Comparison of ENCODE assay signal across 8 mouse cellular contexts in genomic region chr7:70633577-70633976, GRCm38 (mm10).
DNase-seq lines count a peak whose midpoint lies in the region; ATAC-seq lines count a peak whose summit lies in the region.

No protein-coding gene starts in this region.

- H3K4me2 ChIP-seq in hindbrain, embryonic 11.5 days (replicated peaks; ENCODE audit: low read depth, low read length) = no peak overlapping the region
- no peak overlapping the region for H3K4me2 ChIP-seq in hindbrain, embryonic 12.5 days (replicated peaks)
- H3K4me2 ChIP-seq in limb, embryonic 15.5 days = 0 out of 2 replicates have a peak overlapping the region, but pooled peaks have one; percentile 5
- H3K4me2 ChIP-seq in liver, embryonic 11.5 days = no peak overlapping the region

- H3K9me3 ChIP-seq in hindbrain, embryonic 11.5 days (ENCODE audit: control insufficient read depth, low read length) = no peaks in the 10 kb centered on the region
- H3K9me3 ChIP-seq in hindbrain, embryonic 12.5 days (replicated peaks) = no peaks in the 10 kb centered on the region
- H3K9me3 ChIP-seq in embryonic facial prominence, embryonic 10.5 days = no peaks in the 10 kb centered on the region
- no peaks in the 10 kb centered on the region for H3K9me3 ChIP-seq in limb, embryonic 15.5 days
- no peaks in the 10 kb centered on the region for H3K9me3 ChIP-seq in liver, embryonic 11.5 days (ENCODE audit: control insufficient read depth, low read length)

- DNase-seq in hindbrain, embryonic 11.5 days (ENCODE audit: low spot score) = peak; percentile 26
- no peak for DNase-seq in embryonic facial prominence, embryonic 10.5 days (ENCODE audit: low spot score)
- peak; percentile 12 for DNase-seq in heart, postnatal 4 days
- DNase-seq in thymus, postnatal 0 days (ENCODE audit: low spot score) = no peak
- DNase-seq in lung, postnatal 36 days = no peak
- no peak for DNase-seq in liver, embryonic 11.5 days (ENCODE audit: low spot score)

- no peaks in the 10 kb centered on the region for H3K27me3 ChIP-seq in hindbrain, embryonic 11.5 days (ENCODE audit: control insufficient read depth, insufficient read depth, low read length)
- peaks cover 5% of the 10 kb centered on the region for H3K27me3 ChIP-seq in hindbrain, embryonic 12.5 days
- H3K27me3 ChIP-seq in embryonic facial prominence, embryonic 10.5 days (replicated peaks; ENCODE audit: low read depth, poor library complexity, severe bottlenecking) = no peaks in the 10 kb centered on the region; the same call in 1 of the 2 replicates
- no peaks in the 10 kb centered on the region for H3K27me3 ChIP-seq in limb, embryonic 15.5 days
- no peaks in the 10 kb centered on the region for H3K27me3 ChIP-seq in liver, embryonic 11.5 days (replicated peaks; ENCODE audit: control insufficient read depth, insufficient read depth, low read length)

- 12% methylated on average over 11 of the region's 11 CpGs for WGBS in hindbrain, embryonic 11.5 days
- WGBS in hindbrain, embryonic 12.5 days = 10% methylated on average over 11 of the region's 11 CpGs
- 42% methylated on average over 11 of the region's 11 CpGs for WGBS in embryonic facial prominence, embryonic 10.5 days
- 32% methylated on average over 11 of the region's 11 CpGs for WGBS in limb, embryonic 15.5 days
- WGBS in liver, embryonic 11.5 days = 69% methylated on average over 11 of the region's 11 CpGs

- no peaks in the 10 kb centered on the region for H3K4me1 ChIP-seq in hindbrain, embryonic 11.5 days (replicated peaks; ENCODE audit: control insufficient read depth, insufficient read depth, low read length)
- H3K4me1 ChIP-seq in hindbrain, embryonic 12.5 days = peaks cover 5% of the 10 kb centered on the region; the same call in 1 of the 2 replicates
- H3K4me1 ChIP-seq in embryonic facial prominence, embryonic 10.5 days = peaks cover 25% of the 10 kb centered on the region
- peaks cover 11% of the 10 kb centered on the region for H3K4me1 ChIP-seq in limb, embryonic 15.5 days
- no peaks in the 10 kb centered on the region for H3K4me1 ChIP-seq in liver, embryonic 11.5 days (replicated peaks; ENCODE audit: control insufficient read depth, insufficient read depth, low read length)

- no peak overlapping the region for H3K27ac ChIP-seq in hindbrain, embryonic 11.5 days (ENCODE audit: low read depth, low read length)
- no peak overlapping the region for H3K27ac ChIP-seq in hindbrain, embryonic 12.5 days
- peak overlapping the region; percentile 63; the same call in 1 of the 2 replicates for H3K27ac ChIP-seq in embryonic facial prominence, embryonic 10.5 days (replicated peaks)
- no peak overlapping the region for H3K27ac ChIP-seq in limb, embryonic 15.5 days
- no peak overlapping the region for H3K27ac ChIP-seq in liver, embryonic 11.5 days (ENCODE audit: low read depth, low read length)

- no peak for ATAC-seq in hindbrain, embryonic 11.5 days (ENCODE audit: low FRiP score)
- no peak for ATAC-seq in hindbrain, embryonic 12.5 days (ENCODE audit: low FRiP score)
- ATAC-seq in limb, embryonic 15.5 days (ENCODE audit: insufficient number of reproducible peaks, low FRiP score, low TSS enrichment, low read depth) = no peak
- no peak for ATAC-seq in liver, embryonic 11.5 days (replicated peaks; ENCODE audit: low FRiP score)

- no peak overlapping the region for H3K9ac ChIP-seq in hindbrain, embryonic 11.5 days (ENCODE audit: low read depth, low read length)
- no peak overlapping the region for H3K9ac ChIP-seq in hindbrain, embryonic 12.5 days
- H3K9ac ChIP-seq in limb, embryonic 15.5 days = no peak overlapping the region
- no peak overlapping the region for H3K9ac ChIP-seq in liver, embryonic 11.5 days (ENCODE audit: low read depth, low read length)

- no peak overlapping the region for H3K4me3 ChIP-seq in hindbrain, embryonic 11.5 days (ENCODE audit: low read depth, low read length)
- no peak overlapping the region for H3K4me3 ChIP-seq in hindbrain, embryonic 12.5 days
- no peak overlapping the region for H3K4me3 ChIP-seq in embryonic facial prominence, embryonic 10.5 days
- H3K4me3 ChIP-seq in limb, embryonic 15.5 days = no peak overlapping the region
- no peak overlapping the region for H3K4me3 ChIP-seq in liver, embryonic 11.5 days (ENCODE audit: low read depth, low read length)

- H3K36me3 ChIP-seq in hindbrain, embryonic 11.5 days (ENCODE audit: control insufficient read depth, insufficient read depth, low read length) = no peaks in the 10 kb centered on the region
- H3K36me3 ChIP-seq in hindbrain, embryonic 12.5 days = no peaks in the 10 kb centered on the region
- H3K36me3 ChIP-seq in embryonic facial prominence, embryonic 10.5 days (replicated peaks) = no peaks in the 10 kb centered on the region
- H3K36me3 ChIP-seq in limb, embryonic 15.5 days = no peaks in the 10 kb centered on the region
- no peaks in the 10 kb centered on the region for H3K36me3 ChIP-seq in liver, embryonic 11.5 days (ENCODE audit: control insufficient read depth, insufficient read depth, low read length)

Comparison
In these comparisons a context has a peak if more than half of its experiments do, and no peak if none do; other contexts are left out.
1. DNase-seq: peak in hindbrain, embryonic 11.5 days (single experiment) and heart, postnatal 4 days (single experiment); none in embryonic facial prominence, embryonic 10.5 days (single experiment), thymus, postnatal 0 days (single experiment), lung, postnatal 36 days (single experiment) and liver, embryonic 11.5 days (single experiment).